Mouse (Mus musculus): ENCODE data around the gene Cyp4f18. TPM values are rescaled to one million over a fixed set of nuclear protein-coding genes. Genes with fewer than 3 reads are reported as not detected.
"Not testable (repeated sequence)": the region's sequence is repeated elsewhere in the genome, so short reads cannot be mapped to it uniquely, and the experiment has no call there.

Cyp4f18 gene
- total and polyA plus RNA-seq, 3 experiments: 13.5 to 37.4 (median 31.7) TPM

DNA sequence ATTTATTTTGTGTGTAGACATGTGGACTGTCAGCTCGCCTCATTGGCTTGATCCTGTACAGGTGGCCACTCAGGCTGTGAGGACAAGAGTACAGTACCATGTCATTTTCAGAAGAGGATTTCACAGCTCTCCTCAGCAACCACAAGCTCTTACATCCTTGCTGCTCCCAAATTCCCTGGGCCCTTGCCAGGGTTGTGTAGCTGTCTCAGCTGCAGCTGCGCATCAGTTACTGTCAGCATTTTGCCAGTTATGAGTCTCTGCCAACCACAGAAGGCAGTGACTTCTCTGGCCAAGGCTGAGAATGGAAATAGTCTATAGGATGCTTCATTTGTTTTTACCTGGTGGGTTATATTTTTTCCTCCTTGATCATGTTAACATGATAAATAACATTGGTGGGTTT is 8.7 kb upstream of the Cyp4f18 start:
- Histone ChIP-seq H3K27ac (ENCODE audit: insufficient read depth, low read depth) (no peak overlapping the region), H3K9ac (ENCODE audit: insufficient read depth, low read depth) (no peak overlapping the region), H3K9me3 (replicated peaks; ENCODE audit: low read length) (no peaks in the 10 kb centered on the region), H3K4me3 (replicated peaks in 1 of 3; ENCODE audit: low read depth in 2 of 3, low read length in 2 of 3, poor library complexity in 1 of 3) (no peak overlapping the region), H3K4me1 (ENCODE audit: control insufficient read depth in 1 of 2, insufficient read depth in 2 of 2) (peaks cover 6 to 28% of the 10 kb centered on the region in 2 experiments; a peak in 3 of 4 replicates), H3K79me2 (replicated peaks; ENCODE audit: control insufficient read depth, extremely low read depth, insufficient read depth, poor library complexity, severe bottlenecking) (no peaks in the 10 kb centered on the region), H3K27me3 (replicated peaks) (no peaks in the 10 kb centered on the region), H3K4me2 (ENCODE audit: insufficient read depth, low read depth, poor library complexity, severe bottlenecking) (no peak overlapping the region), H3K36me3 (replicated peaks in 1 of 2; ENCODE audit: control insufficient read depth in 1 of 2, insufficient read depth in 1 of 2, low read length in 1 of 2) (no peaks in the 10 kb centered on the region)
- in situ Hi-C loops (cut with MboI; ENCODE audit: low pct_ligation_motif_present, low pct_unique_long_range_greater_than_20kb, low sequenced_read_pairs): loop anchor here (25.0 kb wide), 1 partner anchor 881 kb away; no protein-coding TSS in a partner anchor
- DNase-seq (ENCODE audit: extremely low read depth): no peak
- dilution Hi-C loops (cut with MboI; ENCODE audit: extremely low pct_ligation_motif_present, extremely low pct_unique_long_range_greater_than_20kb, low sequenced_read_pairs): no loop called here
- TF ChIP-seq EP300 (IDR thresholded peaks at IDR 0.05; ENCODE audit: low read length) (no peak), NRF1 (IDR thresholded peaks at IDR 0.05; ENCODE audit: low read depth, low read length) (0 out of 2 replicates have a peak, but pooled peaks have one; percentile 13)

DNA sequence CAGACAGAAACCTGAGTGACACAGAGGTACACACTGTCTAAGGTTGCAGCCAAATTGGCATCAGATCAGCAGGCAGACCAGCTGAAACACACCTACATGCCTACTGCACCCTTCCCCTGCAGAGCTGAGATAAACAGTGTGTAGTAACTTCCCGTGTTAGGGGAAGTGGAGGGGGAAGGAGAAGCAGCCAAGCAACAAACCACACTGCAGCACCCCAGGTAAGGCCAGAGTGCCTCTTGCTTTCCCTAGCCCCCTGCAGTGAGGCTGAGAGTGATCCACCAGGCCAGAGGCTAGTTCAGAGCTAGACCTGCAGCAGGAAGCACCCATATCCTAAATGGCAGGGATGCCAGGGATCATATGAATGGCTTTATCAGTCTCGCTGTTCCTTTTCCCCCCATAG is 7.9 kb upstream of the Cyp4f18 start:
- dilution Hi-C loops (cut with MboI; ENCODE audit: extremely low pct_ligation_motif_present, extremely low pct_unique_long_range_greater_than_20kb, low sequenced_read_pairs): not testable (repeated sequence)

DNA sequence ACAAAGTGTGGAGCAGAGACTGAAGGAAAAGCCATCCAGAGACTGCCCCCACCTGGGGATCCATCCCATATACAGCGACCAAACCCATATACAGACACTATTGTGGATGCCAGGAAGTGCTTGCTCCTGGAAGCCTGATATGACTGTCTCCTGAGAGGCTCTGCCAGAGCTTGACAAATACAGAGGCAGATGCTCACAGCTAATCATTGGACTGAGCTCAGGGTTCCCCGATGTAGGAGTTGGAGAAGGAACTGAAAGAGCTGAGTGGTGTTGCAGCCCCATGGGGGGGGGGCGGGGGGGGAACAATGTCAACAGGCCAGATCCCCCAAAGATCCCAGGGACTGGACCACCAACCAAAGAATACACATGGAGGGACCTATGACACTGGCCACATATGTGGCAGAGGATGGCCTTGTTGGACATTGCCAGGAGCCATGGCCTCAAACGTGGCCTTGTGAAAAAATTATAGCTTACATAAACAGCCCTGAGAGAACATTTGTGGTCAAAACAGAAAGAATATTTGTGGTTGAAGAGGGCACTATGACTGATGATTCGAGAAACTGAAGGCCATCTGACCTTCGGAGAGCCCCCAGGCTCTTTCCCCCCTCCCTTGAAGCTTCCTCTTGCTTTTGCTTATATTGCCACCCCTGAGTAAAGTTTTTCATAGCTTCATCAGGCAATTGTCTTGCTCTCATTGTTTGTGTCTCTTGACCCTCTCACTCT is 4.2 kb upstream of the Cyp4f18 start:
- dilution Hi-C loops (cut with MboI; ENCODE audit: extremely low pct_ligation_motif_present, extremely low pct_unique_long_range_greater_than_20kb, low sequenced_read_pairs); DNase-seq (ENCODE audit: extremely low read depth); H3K36me3 ChIP-seq (replicated peaks in 1 of 2; ENCODE audit: control insufficient read depth in 1 of 2, insufficient read depth in 1 of 2, low read length in 1 of 2); H3K9ac ChIP-seq (ENCODE audit: insufficient read depth, low read depth); H3K79me2 ChIP-seq (replicated peaks; ENCODE audit: control insufficient read depth, extremely low read depth, insufficient read depth, poor library complexity, severe bottlenecking); H3K4me3 ChIP-seq (replicated peaks in 1 of 3; ENCODE audit: low read depth in 2 of 3, low read length in 2 of 3, poor library complexity in 1 of 3); H3K9me3 ChIP-seq (replicated peaks; ENCODE audit: low read length); H3K4me2 ChIP-seq (ENCODE audit: insufficient read depth, low read depth, poor library complexity, severe bottlenecking); H3K27me3 ChIP-seq (replicated peaks); H3K27ac ChIP-seq (ENCODE audit: insufficient read depth, low read depth): not testable (repeated sequence)
- TF ChIP-seq ETS1 (conservative IDR thresholded peaks at IDR 0.05; ENCODE audit: low read depth, low read length) (peak; percentile 19; the same call in 1 of the 2 replicates), EP300 (IDR thresholded peaks at IDR 0.05; ENCODE audit: low read length) (peak; percentile 58), IRF4 (IDR thresholded peaks at IDR 0.05; ENCODE audit: low read depth, low read length) (peak; percentile 63)
- in situ Hi-C loops (cut with MboI; ENCODE audit: low pct_ligation_motif_present, low pct_unique_long_range_greater_than_20kb, low sequenced_read_pairs): loop anchor here (25.0 kb wide), 1 partner anchor 876 kb away; no protein-coding TSS in a partner anchor
- peaks cover 11 to 45% of the 10 kb centered on the region in 2 experiments for H3K4me1 ChIP-seq (ENCODE audit: control insufficient read depth in 1 of 2, insufficient read depth in 2 of 2)

More for the DNA sequence above, 7.9 kb upstream of the Cyp4f18 start:
- not testable (repeated sequence) for H3K4me3 ChIP-seq (replicated peaks in 1 of 3; ENCODE audit: low read depth in 2 of 3, low read length in 2 of 3, poor library complexity in 1 of 3); H3K79me2 ChIP-seq (replicated peaks; ENCODE audit: control insufficient read depth, extremely low read depth, insufficient read depth, poor library complexity, severe bottlenecking); H3K4me2 ChIP-seq (ENCODE audit: insufficient read depth, low read depth, poor library complexity, severe bottlenecking); DNase-seq (ENCODE audit: extremely low read depth); H3K27ac ChIP-seq (ENCODE audit: insufficient read depth, low read depth); H3K27me3 ChIP-seq (replicated peaks); H3K9me3 ChIP-seq (replicated peaks; ENCODE audit: low read length); H3K9ac ChIP-seq (ENCODE audit: insufficient read depth, low read depth); H3K36me3 ChIP-seq (replicated peaks in 1 of 2; ENCODE audit: control insufficient read depth in 1 of 2, insufficient read depth in 1 of 2, low read length in 1 of 2)
- in situ Hi-C loops (cut with MboI; ENCODE audit: low pct_ligation_motif_present, low pct_unique_long_range_greater_than_20kb, low sequenced_read_pairs): loop anchor here (25.0 kb wide), 1 partner anchor 880 kb away; no protein-coding TSS in a partner anchor
- peaks cover 6 to 31% of the 10 kb centered on the region in 2 experiments; a peak in 3 of 4 replicates for H3K4me1 ChIP-seq (ENCODE audit: control insufficient read depth in 1 of 2, insufficient read depth in 2 of 2)

All from CH12.LX (cell line).